Mouse (Mus musculus) frontal cortex, adult (tissue): Measurements from ENCODE around the gene Runx2.
A peak's percentile ranks its signal among the peaks of the same experiment; 100 is the strongest.

Experiments used
- ATAC-seq: cut with Nextera tagmentation; 2 replicates; pipeline ENCODE4 v1.9.2; 2017; ENCODE audit warnings: mild to moderate bottlenecking, moderate library complexity, mixed read lengths; ENCODE audit not compliant: low TSS enrichment

Runx2 gene

DNA sequence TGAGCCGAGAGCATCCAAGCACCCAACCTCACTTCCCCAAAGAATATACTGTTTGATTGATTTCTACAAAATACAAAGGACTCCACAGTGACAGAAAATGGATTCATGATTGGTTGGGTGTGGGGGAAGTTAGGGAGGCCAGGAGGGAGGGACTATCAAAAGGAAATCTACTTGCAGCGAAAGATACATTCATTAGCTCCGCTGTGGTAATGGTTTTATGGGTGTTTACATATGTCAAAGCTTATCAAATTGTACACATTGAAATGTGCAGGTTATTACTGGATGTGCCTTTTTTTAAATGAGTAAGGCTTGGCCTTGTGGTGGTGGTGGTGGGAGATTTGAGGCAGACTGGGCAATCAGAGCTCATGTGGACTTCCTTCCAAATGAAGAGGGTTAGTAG is 271.9 kb downstream of the Runx2 start:
- ATAC-seq, result no peak

DNA sequence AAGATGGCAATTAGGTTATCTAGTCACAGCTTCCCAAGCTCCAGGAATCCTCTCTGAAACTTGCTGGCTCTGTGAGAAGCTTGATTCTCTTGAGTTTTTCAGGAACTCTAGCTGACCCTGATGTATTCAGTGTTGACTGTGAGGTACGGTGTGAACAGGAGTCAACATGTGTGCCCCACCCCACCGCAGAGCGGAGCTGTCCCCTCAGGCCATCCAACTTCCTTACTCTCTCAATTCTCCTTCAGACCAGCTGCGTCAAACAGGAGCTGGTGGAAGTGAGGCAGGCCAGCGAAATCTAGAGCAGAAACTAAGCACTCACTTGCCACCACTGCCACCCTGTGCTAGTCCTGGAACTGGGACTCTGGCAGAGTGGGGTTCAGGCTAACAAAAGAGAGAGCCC is 273.9 kb downstream of the Runx2 start:
- ATAC-seq, result 0 out of 2 replicates have a peak, but pooled peaks have one; percentile 35

DNA sequence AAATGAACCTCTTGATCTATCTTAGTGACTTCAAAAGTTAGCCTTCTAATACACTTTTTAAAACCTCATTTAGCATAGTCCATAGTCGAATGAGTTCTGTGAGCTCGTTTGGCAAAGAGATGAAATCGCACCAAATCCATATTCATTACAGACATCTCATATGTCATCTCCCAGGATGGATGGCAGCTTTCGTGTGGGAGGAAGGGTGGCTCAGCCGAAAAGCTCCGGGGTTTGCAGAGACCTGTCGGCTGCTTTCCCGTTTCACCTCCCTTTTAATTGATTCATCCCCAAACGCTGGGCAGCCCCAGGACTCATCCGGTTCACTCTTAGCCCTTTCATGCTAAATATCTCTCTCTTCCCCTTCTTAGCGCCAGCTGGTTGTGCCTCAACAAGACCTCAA is 275.7 kb downstream of the Runx2 start:
- ATAC-seq, result peak; percentile 84

DNA sequence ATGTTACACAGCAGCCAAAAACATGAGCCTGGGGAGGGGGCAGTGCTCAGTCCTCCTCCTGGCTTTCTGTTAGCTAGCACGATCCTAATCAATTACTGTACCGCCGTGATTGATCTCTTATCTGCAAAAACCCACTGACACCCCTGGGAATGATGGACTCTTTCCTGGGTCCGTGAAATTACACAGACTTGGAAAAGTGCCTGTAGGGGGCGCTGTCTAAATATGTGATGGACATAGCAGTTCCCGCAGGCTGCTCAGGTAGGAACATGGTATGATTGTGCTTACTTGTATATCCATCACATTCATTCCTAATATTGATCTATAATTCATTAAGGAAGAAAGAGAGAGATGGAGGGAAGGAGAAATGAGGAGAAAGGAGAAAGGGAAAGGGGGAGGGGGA is 284.6 kb downstream of the Runx2 start:
- no peak for ATAC-seq

DNA sequence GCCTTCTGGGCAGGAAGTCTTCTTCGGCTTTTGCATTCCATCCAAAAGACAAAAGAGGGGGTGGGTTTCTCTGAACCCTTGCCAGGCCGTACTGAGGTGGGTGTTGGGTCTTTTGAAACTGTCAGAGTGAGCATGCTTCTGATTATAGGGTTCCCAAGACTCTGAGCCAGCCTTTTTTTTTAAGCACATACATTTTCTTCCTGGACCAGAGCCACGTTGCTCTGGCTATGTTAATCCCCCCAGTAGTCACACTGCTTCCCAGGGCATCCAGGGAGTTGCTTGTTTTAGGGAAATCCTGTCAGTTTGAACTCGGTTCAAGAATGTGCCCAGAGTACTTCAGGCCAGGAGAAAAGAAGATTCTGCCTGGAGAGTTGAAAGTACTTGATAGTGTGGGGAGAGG is 286.0 kb downstream of the Runx2 start:
- no peak for ATAC-seq

DNA sequence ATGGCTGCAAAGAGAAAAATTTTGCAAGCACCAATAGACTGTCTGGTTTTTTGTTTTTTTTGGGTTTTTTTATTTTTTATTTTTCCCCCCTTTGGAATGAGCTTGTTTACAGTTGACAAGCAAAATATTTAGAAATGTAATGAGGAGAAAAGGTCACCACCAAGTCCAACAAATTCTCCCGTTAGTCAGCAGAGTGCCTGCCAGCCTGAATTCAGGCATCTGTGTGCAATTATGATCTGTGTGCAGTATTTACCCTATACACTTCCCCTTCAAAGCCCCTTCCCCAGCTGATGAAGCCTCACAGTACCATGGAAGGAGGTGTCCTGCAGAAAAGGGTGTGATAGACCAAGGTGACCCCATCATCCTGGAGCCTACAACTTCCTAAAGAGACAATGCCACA is 290.5 kb downstream of the Runx2 start:
- ATAC-seq, result no peak

DNA sequence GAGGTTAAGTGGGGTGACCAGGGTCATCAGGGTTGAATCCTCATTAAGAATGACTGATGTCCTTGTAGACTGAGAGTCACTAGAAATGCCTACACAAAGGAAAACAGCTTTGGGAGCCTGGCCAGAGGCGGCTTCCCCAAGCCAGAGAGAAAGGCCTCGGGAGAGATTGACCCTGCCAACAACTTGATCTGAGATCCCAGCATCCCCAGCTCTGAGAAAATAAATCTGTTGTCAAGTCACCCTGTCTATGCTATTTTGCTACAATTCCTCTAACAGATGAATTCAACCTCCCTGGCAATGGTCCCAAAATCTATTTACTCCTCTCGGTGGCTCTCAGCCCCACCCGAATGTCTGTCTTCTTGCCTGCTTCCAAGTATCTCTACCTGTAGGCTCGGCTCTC is 291.7 kb downstream of the Runx2 start:
- ATAC-seq, result no peak

DNA sequence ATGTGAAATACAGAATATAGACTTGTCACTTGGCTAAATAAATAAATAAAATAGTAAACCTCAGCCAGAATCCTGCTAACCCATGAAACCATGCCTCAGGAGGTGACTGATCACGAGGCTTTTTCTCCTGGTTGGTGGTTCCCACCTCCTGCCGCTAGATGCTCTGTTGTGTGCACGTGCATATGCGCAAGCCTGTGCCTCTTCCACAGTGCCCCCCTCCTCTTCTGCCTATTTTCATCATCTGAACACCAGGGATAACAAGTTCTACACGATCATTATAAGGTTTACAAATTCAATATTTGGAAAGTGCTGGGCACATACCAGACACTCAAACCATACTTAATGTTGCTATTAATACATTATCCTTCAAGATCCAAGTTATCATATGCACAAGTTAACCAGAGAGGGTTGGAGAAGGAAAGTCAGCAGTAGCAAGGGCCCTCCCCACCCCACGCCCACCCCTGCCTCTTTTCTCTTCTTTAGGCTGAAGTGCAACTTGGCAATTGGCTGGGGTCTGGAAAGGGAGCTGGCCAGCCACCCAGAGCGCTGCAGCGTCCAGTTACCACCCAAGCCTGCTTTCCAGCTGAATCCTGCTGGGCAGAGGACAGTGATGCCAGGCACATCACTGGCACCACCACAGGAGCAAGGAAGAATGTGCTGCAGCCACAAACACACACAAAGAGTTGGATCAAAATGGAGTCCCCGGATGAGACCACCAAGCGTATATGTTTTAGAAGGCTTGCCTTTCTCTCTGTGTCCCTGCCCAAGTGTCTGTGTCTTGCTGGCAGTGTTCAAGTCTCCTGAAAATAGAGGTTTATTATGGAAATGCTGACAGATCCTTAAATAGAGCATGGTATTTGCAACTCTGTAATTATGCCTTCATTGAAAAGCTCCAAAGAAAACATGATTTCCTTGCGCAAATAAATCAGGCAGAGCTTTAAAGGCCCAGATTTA is 294.2 kb downstream of the Runx2 start:
- peak; percentile 71 for ATAC-seq

DNA sequence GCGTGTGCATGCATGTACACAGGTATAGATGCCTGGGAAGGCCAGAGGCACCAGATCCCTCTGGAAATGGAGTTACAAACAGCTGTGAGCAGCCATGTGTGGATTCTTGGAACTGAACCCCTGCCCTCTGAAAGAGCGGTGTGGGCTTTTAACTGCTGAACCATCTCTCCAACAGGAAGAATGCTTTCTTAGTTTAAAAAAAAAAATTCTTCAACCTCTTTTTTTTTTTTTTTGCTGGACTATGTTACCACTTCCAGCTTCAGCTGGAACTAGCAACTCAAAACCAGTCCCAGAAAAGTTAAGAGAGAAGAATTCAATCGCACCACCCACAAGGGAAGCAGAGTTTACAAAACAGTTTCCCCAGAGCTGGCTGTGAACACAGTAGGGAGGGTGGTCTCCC is 295.2 kb downstream of the Runx2 start:
- ATAC-seq, result peak; percentile 36; the same call in 1 of the 2 replicates

DNA sequence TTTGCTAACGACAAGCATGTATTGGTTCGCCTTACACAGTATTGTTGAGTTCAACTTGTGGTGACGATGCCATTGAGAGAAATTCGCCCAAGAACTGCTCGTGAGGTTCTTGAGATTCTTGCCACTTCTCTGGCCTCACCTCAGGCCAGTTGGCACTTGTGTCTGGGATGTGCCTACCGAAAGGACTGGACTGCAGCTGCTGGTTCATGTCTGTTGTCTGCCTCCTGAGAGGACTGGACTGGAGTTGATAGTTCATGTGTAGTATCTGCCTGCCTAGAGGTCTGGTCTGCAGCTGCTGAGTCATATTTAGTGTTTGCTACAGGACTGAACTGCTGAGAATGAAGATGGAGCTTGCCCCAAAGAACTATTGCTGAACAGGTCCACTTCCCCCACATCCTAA is 296.4 kb downstream of the Runx2 start:
- no peak for ATAC-seq

DNA sequence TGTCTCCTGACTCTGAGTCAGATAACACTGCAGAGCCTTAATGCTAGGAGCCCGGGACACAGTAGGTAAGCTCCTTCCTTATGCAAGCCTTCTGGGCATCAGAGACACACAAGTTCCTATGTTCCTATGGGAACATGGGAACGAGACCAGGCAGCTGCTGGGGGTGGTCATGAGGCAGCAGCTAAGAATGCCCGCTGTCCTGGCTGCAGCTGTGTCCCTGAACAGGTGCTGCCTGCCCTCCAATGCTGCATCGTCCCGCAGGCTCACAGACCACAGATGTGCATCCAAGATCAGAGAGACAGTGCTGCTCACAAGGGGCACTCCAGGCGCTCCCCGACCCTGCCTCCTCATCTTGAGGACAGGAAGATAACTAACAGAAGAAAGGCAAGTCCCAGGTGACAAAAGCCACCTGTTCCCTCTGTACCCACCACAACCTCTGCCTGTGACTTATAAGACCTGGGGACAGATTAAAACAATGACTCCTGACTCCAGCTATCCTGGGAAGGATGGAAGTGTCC is 306.3 kb downstream of the Runx2 start:
- no peak for ATAC-seq

DNA sequence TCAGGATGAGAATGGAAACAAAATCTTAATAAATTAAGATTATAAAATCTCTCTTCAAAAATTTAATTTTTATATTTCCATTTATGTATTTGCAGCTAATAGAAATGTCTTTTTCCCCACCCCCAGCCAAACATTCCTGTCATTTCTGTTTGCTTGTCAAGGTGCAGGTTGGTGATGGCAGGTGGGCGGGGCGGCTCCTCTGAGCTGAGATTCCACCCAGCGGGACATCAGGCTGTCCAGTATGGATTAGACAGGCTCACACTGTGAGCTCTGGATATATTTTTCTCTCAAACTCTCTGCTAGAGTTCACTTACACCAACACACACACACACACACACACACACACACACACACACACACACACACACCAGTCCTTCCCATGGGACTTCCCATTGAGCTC is 306.9 kb downstream of the Runx2 start:
- ATAC-seq, result no peak

DNA sequence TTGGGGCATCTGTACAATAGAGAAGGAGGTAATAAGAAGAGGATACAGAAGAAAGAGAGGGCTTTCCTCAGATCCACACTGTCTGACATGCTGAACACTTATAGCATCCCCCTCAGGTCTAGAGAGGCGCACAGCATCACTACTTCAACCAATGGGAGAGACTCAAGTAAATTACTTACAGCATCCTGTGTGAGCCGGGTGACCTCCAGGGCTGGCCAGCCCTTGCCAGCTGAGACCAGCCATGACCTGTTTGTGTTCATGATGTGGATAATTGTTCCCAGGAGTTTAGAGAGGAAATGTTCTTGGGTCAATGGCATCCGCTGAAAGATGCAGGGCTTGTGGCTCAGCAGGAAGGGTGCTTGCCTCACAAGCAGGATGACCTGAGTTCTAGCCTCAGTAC is 308.1 kb downstream of the Runx2 start:
- ATAC-seq, result no peak

DNA sequence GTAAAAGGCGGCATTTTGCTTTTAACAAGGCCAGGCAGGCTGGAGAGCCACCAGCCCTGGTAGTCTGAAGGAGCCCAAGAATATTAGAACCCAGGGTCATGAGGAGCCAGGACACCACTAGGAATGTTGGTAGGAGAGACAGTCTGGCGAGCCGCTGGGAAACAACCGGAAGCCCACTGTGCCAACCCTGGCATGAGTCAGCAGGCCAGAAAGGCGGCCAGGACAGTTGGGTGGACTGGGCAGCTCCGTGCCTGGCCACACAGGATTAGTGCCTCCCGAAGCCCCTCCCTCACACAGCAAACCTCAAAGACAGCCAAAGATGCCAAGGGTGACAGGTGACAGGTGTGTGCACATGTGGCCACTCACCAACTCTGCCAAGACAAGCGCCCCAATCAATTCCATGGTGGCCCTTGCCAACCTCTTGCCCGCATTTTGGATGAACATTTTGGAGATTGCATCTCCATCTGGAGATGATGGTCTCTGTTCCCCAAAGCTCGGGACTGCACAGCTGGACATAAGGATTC is 309.7 kb downstream of the Runx2 start:
- no peak for ATAC-seq

DNA sequence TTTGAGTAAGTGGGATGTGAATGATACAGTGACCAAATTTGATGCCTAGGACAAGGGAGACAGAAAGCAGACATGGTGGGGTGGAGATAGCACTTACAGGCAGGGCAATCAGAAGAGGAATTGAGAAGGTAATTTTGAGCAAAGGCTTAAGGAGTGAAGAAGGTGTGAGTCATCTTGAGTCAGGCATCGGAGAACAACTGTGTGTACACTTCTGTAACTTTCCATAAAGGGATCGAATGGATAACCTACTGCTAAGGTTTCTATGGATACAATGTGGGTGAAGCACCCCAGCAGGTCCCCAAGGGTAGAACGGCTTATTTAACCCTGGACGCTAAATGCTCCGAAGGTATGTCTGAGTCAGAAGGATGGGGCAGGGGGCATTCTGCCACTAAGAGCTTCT is 312.4 kb downstream of the Runx2 start:
- peak; percentile 76 for ATAC-seq

DNA sequence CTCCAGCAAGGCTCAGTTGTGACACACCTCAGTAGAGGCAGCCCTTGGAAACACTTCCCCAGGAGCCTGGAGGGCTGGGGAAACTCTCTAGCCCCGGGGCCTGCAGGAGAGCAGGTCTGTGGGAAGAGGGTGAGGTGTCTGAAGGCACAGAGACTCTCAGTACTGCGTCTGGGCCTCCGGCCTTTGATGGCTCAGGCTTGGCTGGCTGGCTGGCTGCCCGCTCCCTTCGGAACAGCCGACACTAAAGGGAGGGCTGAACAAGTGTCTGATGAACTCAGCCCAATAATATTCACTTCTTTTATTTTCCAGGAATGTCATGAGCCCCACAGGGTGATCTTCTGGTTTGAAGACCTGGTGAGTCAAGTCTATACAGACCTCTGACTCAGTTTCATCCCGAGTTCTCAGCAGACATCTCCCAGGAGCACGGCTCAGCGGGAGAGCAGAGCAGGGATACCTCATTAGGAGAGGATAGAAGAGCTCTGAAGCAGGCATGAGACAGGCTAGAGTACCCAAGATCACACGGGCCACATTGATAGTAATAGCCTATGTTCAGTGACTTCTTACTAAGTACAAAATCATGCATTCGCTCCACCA is 314.2 kb downstream of the Runx2 start:
- ATAC-seq, result no peak

DNA sequence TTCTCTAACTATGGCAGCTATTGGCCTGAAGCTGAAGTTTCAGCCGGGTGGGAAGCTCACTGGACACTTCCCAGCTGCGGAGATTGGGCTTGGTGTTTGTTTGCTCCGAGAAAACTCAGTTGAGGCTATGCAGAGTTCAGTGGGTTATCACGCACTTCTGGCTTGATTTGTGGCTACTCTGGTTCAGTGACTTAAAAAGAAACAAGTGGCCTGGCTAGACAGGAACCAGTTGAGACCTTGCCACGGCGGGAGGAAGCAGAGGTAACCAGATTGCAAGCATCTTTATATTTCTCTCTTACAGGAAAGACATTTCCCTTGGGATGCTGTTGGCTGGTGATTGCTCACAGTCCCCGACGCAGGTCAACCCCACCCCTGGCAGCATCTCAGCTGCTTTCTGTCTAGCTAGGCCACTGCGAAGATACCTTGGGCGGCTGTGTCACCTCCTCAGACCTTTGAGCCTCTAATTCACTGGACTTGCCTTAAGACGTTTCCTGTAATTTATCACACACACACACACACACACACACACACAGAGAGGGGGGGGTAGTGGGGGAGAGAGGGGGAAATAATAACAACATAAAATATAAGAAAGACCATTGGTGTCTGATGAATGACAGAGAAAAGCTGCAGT is 324.3 kb downstream of the Runx2 start:
- ATAC-seq, result no peak

DNA sequence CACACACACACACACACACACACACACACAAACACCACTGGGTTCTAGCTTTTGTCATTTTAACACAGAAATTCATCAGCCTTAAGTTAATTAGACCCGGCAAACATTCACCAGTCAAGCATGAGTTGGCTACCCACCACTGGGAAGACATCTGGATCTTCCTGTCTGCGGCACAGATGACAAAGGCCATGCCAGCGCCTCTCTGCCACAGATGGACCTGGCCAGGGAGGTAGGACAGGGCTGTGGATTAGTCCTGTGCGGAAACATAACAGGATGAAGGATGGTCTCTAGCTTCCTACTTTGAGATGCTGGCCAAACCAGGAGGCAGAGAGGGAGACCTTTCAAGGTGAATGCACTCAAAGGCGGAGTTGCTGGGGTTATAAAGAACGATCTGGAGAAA is 325.3 kb downstream of the Runx2 start:
- no peak for ATAC-seq

DNA sequence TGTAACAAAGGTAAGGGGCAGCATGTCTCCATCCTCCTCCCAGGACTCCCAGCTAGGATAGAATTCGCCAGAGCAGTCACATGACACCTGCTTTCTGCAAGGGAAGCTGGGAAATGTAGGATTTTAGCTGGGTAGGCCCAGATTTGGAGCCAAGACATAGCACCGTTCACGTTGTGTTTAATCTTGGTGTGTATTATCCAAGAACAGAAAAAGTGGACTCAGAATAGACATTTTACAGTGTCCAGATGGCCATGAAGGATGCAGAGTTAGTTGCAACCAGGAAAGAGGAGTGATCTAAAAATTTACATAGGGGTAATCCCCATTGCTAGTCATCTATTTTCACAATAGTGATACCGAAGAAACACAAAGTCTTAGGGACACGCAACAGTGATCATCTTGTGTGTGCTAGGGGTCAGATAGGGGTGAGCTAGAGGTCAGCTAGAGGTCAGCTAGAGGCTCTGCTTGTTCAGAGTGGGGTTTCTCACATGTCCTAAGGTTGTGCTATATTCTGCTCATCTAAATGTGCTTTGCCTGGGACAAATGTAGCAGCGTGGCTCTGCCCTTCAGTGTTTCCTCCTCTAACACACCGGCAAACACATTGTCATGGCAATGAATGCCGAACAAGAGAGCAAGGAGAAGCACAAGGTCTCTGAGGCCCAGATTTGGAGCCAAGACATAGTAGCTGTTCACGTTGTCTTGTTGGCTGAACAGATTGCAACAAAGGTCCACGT is 326.9 kb downstream of the Runx2 start:
- peak; percentile 96 for ATAC-seq

DNA sequence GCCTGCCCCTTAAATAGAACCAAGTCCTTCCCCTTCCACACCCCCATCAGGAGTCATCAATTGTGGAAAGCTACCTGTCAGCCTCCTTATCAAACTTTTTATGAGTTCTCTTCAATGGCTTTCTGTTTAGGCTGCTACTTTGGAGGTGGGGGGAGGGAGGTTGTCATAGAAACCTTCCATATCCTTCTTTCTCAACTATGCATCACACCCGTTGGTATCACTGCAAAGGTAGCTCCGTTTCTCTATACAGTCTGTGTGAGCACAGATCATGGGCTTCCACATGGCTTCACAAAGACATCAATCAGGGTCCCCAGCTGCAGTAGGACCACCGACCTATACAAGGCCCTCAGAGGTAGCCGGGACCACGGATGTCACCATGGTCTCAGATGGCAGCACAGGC is 329.3 kb downstream of the Runx2 start:
- ATAC-seq, result no peak

DNA sequence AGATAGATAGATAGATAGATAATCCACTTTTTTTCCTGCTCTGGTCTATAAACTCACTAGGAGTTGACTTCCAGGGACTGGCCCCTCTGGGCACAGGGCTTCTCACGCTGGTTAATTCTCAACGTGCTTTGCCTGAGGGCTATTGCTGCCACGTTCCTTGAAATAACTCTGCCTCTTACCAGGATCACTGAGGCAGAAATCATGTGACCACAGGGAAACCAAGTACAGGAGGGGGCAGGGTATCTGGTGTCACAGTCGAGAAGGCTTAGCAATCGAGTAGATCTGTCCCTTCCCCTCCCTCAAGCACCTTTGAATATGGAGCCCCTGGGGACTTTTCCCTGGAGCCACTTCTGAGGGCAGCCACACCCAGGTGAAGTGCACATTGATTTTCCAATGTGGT is 334.7 kb downstream of the Runx2 start:
- ATAC-seq, result no peak

DNA sequence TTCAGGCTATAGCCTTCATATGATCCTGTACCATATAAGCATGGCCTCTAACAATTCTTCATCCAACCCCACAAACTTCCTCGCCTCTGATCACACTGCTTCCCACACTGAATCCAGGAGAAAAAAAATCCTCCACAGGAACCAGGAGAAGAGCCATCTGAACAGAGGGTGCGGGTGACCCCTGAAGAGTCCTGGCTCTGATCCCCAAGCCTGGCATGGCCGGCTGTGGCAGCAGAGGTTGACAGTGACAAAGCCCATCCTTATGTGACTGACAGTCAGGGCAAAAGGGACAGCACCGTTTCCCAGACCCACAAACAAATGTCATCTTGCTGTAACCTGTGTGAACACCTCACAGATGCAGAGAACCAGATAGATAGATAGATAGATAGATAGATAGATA is 335.1 kb downstream of the Runx2 start:
- ATAC-seq, result no peak
